Mouse (Mus musculus) embryo, embryonic 10.5 days (tissue): ENCODE results near the gene Mctp2.
"Not testable (repeated sequence)": the region's sequence is repeated elsewhere in the genome, so short reads cannot be mapped to it uniquely, and the experiment has no call there.

Source experiments
- DNase-seq: peaks from one replicate; pipeline ENCODE4 v3.0.0-alpha.2; 2015; ENCODE audit warnings: low spot score

Gene Mctp2

GRCm38 (mm10) chr7:72271546-72271945 is 34.9 kb downstream of the Mctp2 start:
- no peak for DNase-seq

- no peak for DNase-seq
Measured at GRCm38 (mm10) chr7:72269994-72270393, 36.4 kb downstream of the Mctp2 start.

GRCm38 (mm10) chr7:72260766-72261655 is 45.4 kb downstream of the Mctp2 start:
- no peak for DNase-seq

GRCm38 (mm10) chr7:72259045-72259444 is 47.4 kb downstream of the Mctp2 start:
- no peak for DNase-seq

GRCm38 (mm10) chr7:72250326-72250725 is 56.1 kb downstream of the Mctp2 start:
- not testable (repeated sequence) for DNase-seq

- DNase-seq: no peak
Measured at GRCm38 (mm10) chr7:72241269-72241668, 65.1 kb downstream of the Mctp2 start.

- DNase-seq: peak; percentile 83
Measured at GRCm38 (mm10) chr7:72239782-72240493, 66.5 kb downstream of the Mctp2 start.

- peak; percentile 86 for DNase-seq
Measured at GRCm38 (mm10) chr7:72238575-72238974, 67.8 kb downstream of the Mctp2 start.

GRCm38 (mm10) chr7:72234433-72234998 is 71.9 kb downstream of the Mctp2 start:
- peak; percentile 28 for DNase-seq

- no peak for DNase-seq
Measured at GRCm38 (mm10) chr7:72231182-72231877, 75.1 kb downstream of the Mctp2 start.

GRCm38 (mm10) chr7:72229925-72230324 is 76.5 kb downstream of the Mctp2 start:
- peak; percentile 49 for DNase-seq

GRCm38 (mm10) chr7:72223558-72223957 is 82.8 kb downstream of the Mctp2 start:
- DNase-seq: no peak

GRCm38 (mm10) chr7:72222532-72222931 is 83.9 kb downstream of the Mctp2 start:
- no peak for DNase-seq

- DNase-seq: no peak
Measured at GRCm38 (mm10) chr7:72218048-72218447, 88.4 kb downstream of the Mctp2 start.

- DNase-seq: peak; percentile 36
Measured at GRCm38 (mm10) chr7:72215563-72216215, 90.7 kb downstream of the Mctp2 start.

- DNase-seq: no peak
Measured at GRCm38 (mm10) chr7:72210201-72210600, 96.2 kb downstream of the Mctp2 start.

GRCm38 (mm10) chr7:72209296-72209695 is 97.1 kb downstream of the Mctp2 start:
- DNase-seq: no peak

GRCm38 (mm10) chr7:72206841-72207240 is 99.6 kb downstream of the Mctp2 start:
- peak; percentile 40 for DNase-seq

- DNase-seq: no peak
Measured at GRCm38 (mm10) chr7:72195709-72196108, 110.7 kb downstream of the Mctp2 start.

GRCm38 (mm10) chr7:72193304-72193703 is 113.1 kb downstream of the Mctp2 start:
- DNase-seq: peak; percentile 18

GRCm38 (mm10) chr7:72181651-72182050 is 124.8 kb downstream of the Mctp2 start:
- DNase-seq: no peak

- DNase-seq: no peak
Measured at GRCm38 (mm10) chr7:72169320-72169719, 137.1 kb downstream of the Mctp2 start.
